Mouse (Mus musculus) G1E (cell line): ENCODE measurements around the gene Rorb.

Source experiments
- CTCF ChIP-seq: IDR thresholded peaks from 2 replicates; pipeline ENCODE4 v1.5.1; 2012; ENCODE audit warnings: low read depth, low read length, inconsistent platforms, mixed read lengths
- GATA1 ChIP-seq: IDR thresholded peaks from 2 replicates; pipeline ENCODE4 v1.6.1; 2012; ENCODE audit warnings: borderline replicate concordance, low read length, inconsistent platforms, mixed read lengths
- POLR2AphosphoS5 ChIP-seq: IDR thresholded peaks from 2 replicates; pipeline ENCODE4 v1.6.1; 2012; ENCODE audit warnings: low read depth, low read length, inconsistent platforms; ENCODE audit not compliant: insufficient replicate concordance
- TAL1 ChIP-seq: conservative IDR thresholded peaks from 2 replicates; pipeline ENCODE4 v1.6.1; 2012; ENCODE audit warnings: low read depth, low read length, inconsistent platforms, mixed read lengths

DNA sequence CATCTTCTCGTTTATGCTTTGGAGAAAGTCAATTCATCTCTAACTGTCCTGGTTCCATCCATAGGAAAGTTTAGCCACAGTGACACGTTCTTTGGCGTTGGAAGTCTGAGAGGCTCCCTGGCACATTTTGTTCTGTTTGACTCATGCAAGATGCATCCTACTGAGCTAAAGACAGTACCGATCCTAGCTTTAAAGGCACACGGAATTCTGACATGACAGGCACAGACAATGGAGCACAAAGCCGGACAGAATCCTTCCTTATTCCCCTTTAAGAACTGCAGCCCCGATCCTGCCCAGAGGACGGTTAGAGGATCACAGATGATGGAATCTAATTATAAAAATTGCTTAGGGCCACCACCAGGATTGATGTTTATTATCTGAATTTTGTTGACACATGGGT is 141.6 kb downstream of the Rorb start:
- TF ChIP-seq GATA1 (no peak), TAL1 (no peak), CTCF (no peak), POLR2AphosphoS5 (no peak)
